Mouse (Mus musculus): Measurements from ENCODE around the gene Rcn3. TPM values are rescaled to one million over a fixed set of nuclear protein-coding genes. Genes with fewer than 3 reads are reported as not detected.

The Rcn3 gene
- total and polyA plus RNA-seq, 3 experiments = 0.38 TPM; not detected in 2

DNA sequence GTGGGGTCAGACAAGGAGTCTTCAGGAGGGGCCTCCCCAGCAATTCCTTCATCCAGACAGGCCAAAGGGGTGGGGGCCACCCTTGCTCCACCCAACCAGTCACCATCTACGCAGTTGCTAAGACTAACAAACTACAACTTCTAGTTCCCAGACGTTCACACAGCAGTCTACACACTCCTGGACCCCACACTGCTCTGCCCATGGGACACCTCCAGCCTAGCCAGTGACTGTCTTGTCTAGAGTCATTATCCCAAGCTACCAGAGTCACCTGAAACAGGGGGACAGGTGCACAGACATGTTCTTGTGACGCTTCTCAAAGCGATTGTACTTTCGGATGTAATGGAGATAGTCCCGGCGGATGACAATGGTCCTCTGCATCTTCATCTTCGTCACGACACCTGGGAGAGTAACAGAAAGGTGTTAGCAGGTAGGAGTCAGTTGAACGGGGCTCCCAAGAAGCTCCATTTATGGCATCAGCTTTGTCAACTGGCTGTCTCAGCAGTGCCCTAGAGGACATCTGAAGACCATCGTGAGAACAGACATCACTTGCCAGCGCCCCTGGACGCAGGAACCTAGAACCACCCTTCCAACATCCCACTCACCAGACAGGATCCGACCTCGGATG is 30.7 kb upstream of the Rcn3 start:
- peaks cover 59 to 80% of the 10 kb centered on the region in 2 experiments for H3K36me3 ChIP-seq (replicated peaks in 1 of 2; ENCODE audit: control insufficient read depth in 1 of 2, insufficient read depth in 1 of 2, low read length in 1 of 2)
- H3K4me2 ChIP-seq (ENCODE audit: insufficient read depth, low read depth, poor library complexity, severe bottlenecking) = peak overlapping the region; percentile 41
- no peaks in the 10 kb centered on the region for H3K9me3 ChIP-seq (replicated peaks; ENCODE audit: low read length)
- no peak overlapping the region for H3K27ac ChIP-seq (ENCODE audit: insufficient read depth, low read depth)
- peak overlapping the region; percentile 21 to 92 (median 73) for H3K4me3 ChIP-seq (replicated peaks in 1 of 3; ENCODE audit: low read depth in 2 of 3, low read length in 2 of 3, poor library complexity in 1 of 3)
- H3K79me2 ChIP-seq (replicated peaks; ENCODE audit: control insufficient read depth, extremely low read depth, insufficient read depth, poor library complexity, severe bottlenecking) = peaks cover 35% of the 10 kb centered on the region
- H3K9ac ChIP-seq (ENCODE audit: insufficient read depth, low read depth) = peak overlapping the region; percentile 96; the same call in 1 of the 2 replicates
- in situ Hi-C loops (cut with MboI; ENCODE audit: low pct_ligation_motif_present, low pct_unique_long_range_greater_than_20kb, low sequenced_read_pairs) = no loop called here
- DNase-seq (ENCODE audit: extremely low read depth) = no peak
- TF ChIP-seq ETS1 (conservative IDR thresholded peaks at IDR 0.05; ENCODE audit: low read depth, low read length) (no peak), BHLHE40 (IDR thresholded peaks at IDR 0.05; ENCODE audit: low read depth, low read length) (no peak), IRF4 (IDR thresholded peaks at IDR 0.05; ENCODE audit: low read depth, low read length) (no peak), NRF1 (IDR thresholded peaks at IDR 0.05; ENCODE audit: low read depth, low read length) (no peak), MEF2A (IDR thresholded peaks at IDR 0.05; ENCODE audit: borderline replicate concordance, low read depth, low read length) (no peak), RAD21 (IDR thresholded peaks at IDR 0.05; ENCODE audit: low read depth, low read length) (no peak), CTCF (conservative IDR thresholded peaks at IDR 0.05 in 1 of 2, IDR thresholded peaks at IDR 0.05 in 1 of 2; ENCODE audit: low read depth in 2 of 2, low read length in 2 of 2) (no peak), UBTF (IDR thresholded peaks at IDR 0.05; ENCODE audit: low read depth, low read length) (no peak), TCF12 (IDR thresholded peaks at IDR 0.05; ENCODE audit: low read depth, low read length) (no peak), PAX5 (IDR thresholded peaks at IDR 0.05; ENCODE audit: low read length) (no peak), MXI1 (IDR thresholded peaks at IDR 0.05; ENCODE audit: low read depth, low read length) (no peak), TBP (conservative IDR thresholded peaks at IDR 0.05; ENCODE audit: low read depth, low read length) (no peak), GABPA (IDR thresholded peaks at IDR 0.05; ENCODE audit: insufficient replicate concordance, low read depth, low read length) (no peak), HCFC1 (IDR thresholded peaks at IDR 0.05; ENCODE audit: low read depth, low read length) (no peak), ZKSCAN1 (IDR thresholded peaks at IDR 0.05; ENCODE audit: borderline replicate concordance, low read depth, low read length) (no peak), POLR2A (IDR thresholded peaks at IDR 0.05; ENCODE audit: low read depth, low read length) (no peak), SIN3A (IDR thresholded peaks at IDR 0.05; ENCODE audit: low read length) (no peak), E2F4 (IDR thresholded peaks at IDR 0.05; ENCODE audit: insufficient replicate concordance, low read depth, low read length) (no peak)
- peaks cover 10 to 52% of the 10 kb centered on the region in 2 experiments for H3K4me1 ChIP-seq (ENCODE audit: control insufficient read depth in 1 of 2, insufficient read depth in 2 of 2)
- dilution Hi-C loops (cut with MboI; ENCODE audit: extremely low pct_ligation_motif_present, extremely low pct_unique_long_range_greater_than_20kb, low sequenced_read_pairs) = no loop called here
- no peaks in the 10 kb centered on the region for H3K27me3 ChIP-seq (replicated peaks)

GRCm38 (mm10) chr7:45121966-45122365 is 29.9 kb upstream of the Rcn3 start:
- H3K9me3 ChIP-seq (replicated peaks; ENCODE audit: low read length) = no peaks in the 10 kb centered on the region
- no peak for DNase-seq (ENCODE audit: extremely low read depth)
- H3K4me3 ChIP-seq (replicated peaks in 1 of 3; ENCODE audit: low read depth in 2 of 3, low read length in 2 of 3, poor library complexity in 1 of 3) = peak overlapping the region in 1 of 3 experiments; percentile 19
- TF ChIP-seq CHD1 (IDR thresholded peaks at IDR 0.05; ENCODE audit: low read depth, low read length) = no peak
- no peak for TF ChIP-seq ELF1 (IDR thresholded peaks at IDR 0.05; ENCODE audit: low read depth, low read length)
- no peak for TF ChIP-seq BHLHE40 (IDR thresholded peaks at IDR 0.05; ENCODE audit: low read depth, low read length)
- TF ChIP-seq USF2 (conservative IDR thresholded peaks at IDR 0.05; ENCODE audit: low read depth, low read length) = no peak
- no peak for TF ChIP-seq GABPA (IDR thresholded peaks at IDR 0.05; ENCODE audit: insufficient replicate concordance, low read depth, low read length)
- TF ChIP-seq JUND (conservative IDR thresholded peaks at IDR 0.05; ENCODE audit: low read depth, low read length) = no peak
- TF ChIP-seq NELFE (IDR thresholded peaks at IDR 0.05; ENCODE audit: low read depth, low read length) = no peak
- TF ChIP-seq USF1 (IDR thresholded peaks at IDR 0.05; ENCODE audit: low read depth, low read length) = no peak
- no peaks in the 10 kb centered on the region for H3K27me3 ChIP-seq (replicated peaks)
- H3K9ac ChIP-seq (ENCODE audit: insufficient read depth, low read depth) = no peak overlapping the region
- in situ Hi-C loops (cut with MboI; ENCODE audit: low pct_ligation_motif_present, low pct_unique_long_range_greater_than_20kb, low sequenced_read_pairs) (no loop called here), dilution Hi-C loops (cut with MboI; ENCODE audit: extremely low pct_ligation_motif_present, extremely low pct_unique_long_range_greater_than_20kb, low sequenced_read_pairs) (no loop called here)
- peaks cover 10 to 55% of the 10 kb centered on the region in 2 experiments for H3K4me1 ChIP-seq (ENCODE audit: control insufficient read depth in 1 of 2, insufficient read depth in 2 of 2)
- peaks cover 55 to 75% of the 10 kb centered on the region in 2 experiments for H3K36me3 ChIP-seq (replicated peaks in 1 of 2; ENCODE audit: control insufficient read depth in 1 of 2, insufficient read depth in 1 of 2, low read length in 1 of 2)
- H3K79me2 ChIP-seq (replicated peaks; ENCODE audit: control insufficient read depth, extremely low read depth, insufficient read depth, poor library complexity, severe bottlenecking) = peaks cover 28% of the 10 kb centered on the region
- H3K27ac ChIP-seq (ENCODE audit: insufficient read depth, low read depth) = no peak overlapping the region
- H3K4me2 ChIP-seq (ENCODE audit: insufficient read depth, low read depth, poor library complexity, severe bottlenecking) = 0 out of 2 replicates have a peak overlapping the region, but pooled peaks have one; percentile 22

All from CH12.LX (cell line).